Mouse (Mus musculus): ENCODE measurements around the gene Fbxo10.
"Not testable (repeated sequence)": the region's sequence is repeated elsewhere in the genome, so short reads cannot be mapped to it uniquely, and the experiment has no call there.

Gene Fbxo10

GRCm38 (mm10) chr4:45005452-45005851, 79.0 kb downstream of the Fbxo10 start:
- DNase-seq (ENCODE audit: low spot score in 2 of 2), result peak; percentile 50 to 75

DNA sequence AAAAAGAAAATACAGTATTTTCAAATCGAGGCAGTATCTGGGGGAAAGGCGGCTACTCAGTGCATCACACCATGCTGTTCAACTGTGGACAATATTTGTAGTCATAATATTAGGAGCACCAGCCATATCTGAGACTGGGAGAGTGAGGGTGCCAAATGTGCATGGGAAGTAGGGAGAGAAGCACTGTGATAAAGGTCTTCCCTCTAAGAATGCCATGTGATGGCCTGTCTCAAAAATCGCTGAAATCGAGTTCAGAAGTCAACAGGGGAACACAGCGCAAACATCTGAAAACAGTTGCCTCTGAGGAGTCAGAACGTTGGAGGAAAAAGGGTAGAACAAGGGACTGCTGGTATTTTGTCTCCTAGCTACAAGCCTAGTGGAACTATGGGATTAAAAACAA, 84.4 kb downstream of the Fbxo10 start:
- DNase-seq (ENCODE audit: low spot score in 2 of 2), result no peak

- no peak for DNase-seq (ENCODE audit: low spot score in 2 of 2)
Observed at GRCm38 (mm10) chr4:44998071-44998470, 86.3 kb downstream of the Fbxo10 start.

- no peak for DNase-seq (ENCODE audit: low spot score in 2 of 2)
Observed at GRCm38 (mm10) chr4:44994776-44995175, 89.6 kb downstream of the Fbxo10 start.

DNA sequence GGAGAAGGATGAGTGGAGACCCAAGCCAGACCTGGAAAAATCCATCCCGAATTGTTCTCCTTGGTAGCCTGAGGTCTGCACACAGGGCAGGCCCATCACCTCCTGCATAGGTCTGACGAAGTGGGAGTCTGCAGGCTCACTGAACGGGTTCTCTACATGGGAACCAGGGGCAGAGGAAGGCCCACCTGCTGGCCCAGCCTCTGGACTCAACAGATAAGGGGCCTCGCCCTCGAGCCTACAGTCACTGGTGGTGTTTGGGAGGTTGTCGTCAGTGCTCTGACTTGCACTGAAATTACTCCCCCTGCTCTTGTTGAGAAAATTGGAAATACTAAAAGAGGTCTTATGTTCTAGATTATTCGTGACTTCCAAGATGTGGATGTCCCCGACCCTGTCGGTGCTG, 90.6 kb downstream of the Fbxo10 start:
- no peak for DNase-seq (ENCODE audit: low spot score in 2 of 2)

GRCm38 (mm10) chr4:44993179-44993578, 91.2 kb downstream of the Fbxo10 start:
- not testable (repeated sequence) for DNase-seq (ENCODE audit: low spot score in 2 of 2)

DNA sequence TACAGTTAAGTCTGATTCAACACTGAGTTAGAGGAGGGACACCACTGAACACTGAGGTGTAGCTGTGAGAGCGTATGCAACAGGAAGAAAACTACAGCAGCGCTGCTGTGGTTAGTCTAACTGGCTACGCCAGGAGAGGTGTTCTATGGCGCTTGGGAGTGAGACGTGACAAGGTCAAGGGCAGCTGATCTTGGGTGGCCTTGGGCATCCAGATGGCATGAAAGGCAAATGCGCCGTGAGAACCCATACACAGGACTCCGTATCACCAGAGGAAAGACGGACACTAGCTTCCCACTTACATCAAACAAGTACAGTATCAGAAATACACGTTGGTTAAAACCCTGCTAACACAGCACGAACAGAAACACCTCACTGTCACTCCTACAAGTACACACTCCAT, 92.1 kb downstream of the Fbxo10 start:
- not testable (repeated sequence) for DNase-seq (ENCODE audit: low spot score in 2 of 2)

DNA sequence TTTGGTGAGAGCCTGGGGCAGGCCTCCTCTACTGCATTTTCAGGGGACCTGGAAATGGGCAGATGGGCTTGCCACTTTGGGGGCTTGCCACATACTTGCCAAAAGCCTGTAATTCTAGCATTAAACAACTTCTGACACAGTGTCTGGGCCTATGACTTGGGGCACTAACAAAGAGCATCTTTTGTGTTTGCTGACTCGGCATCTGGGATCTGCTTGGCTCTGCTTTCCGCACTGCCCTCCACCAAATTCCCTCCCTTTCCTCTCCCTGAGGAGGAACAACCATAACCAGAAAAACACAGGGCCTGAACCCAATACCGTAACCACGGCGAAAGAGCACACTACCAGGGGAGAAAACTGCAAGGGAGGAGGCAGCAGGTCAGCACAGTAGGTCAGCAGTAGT, 93.8 kb downstream of the Fbxo10 start:
- no peak for DNase-seq (ENCODE audit: low spot score in 2 of 2)
